Mouse (Mus musculus): ENCODE results near the gene Spns2. TPM values are rescaled to one million over a fixed set of nuclear protein-coding genes. Genes with fewer than 3 reads are reported as not detected.

Spns2 gene
- polyA plus RNA-seq, 1 experiment from 2014 or later: 3.2 TPM

- Histone ChIP-seq H3K9me3 (ENCODE audit: control insufficient read depth, low read length) (no peaks in the 10 kb centered on the region), H3K27ac (ENCODE audit: low read length) (no peak overlapping the region), H3K27me3 (ENCODE audit: control insufficient read depth, insufficient read depth, low read depth, low read length) (peaks cover 13% of the 10 kb centered on the region), H3K4me1 (replicated peaks; ENCODE audit: control insufficient read depth, insufficient read depth, low read length) (peaks cover 23% of the 10 kb centered on the region), H3K9ac (ENCODE audit: low read length) (no peak overlapping the region), H3K4me3 (ENCODE audit: low read length) (no peak overlapping the region), H3K36me3 (ENCODE audit: control insufficient read depth, insufficient read depth, low read length) (no peaks in the 10 kb centered on the region), H3K4me2 (ENCODE audit: low read depth, low read length) (no peak overlapping the region)
- 57% methylated on average over 15 of the region's 15 CpGs for WGBS
- ATAC-seq (ENCODE audit: low read depth): no peak
Observed at GRCm38 (mm10) chr11:72491130-72491960, 1.6 kb upstream of the Spns2 start.

- Histone ChIP-seq H3K27ac (ENCODE audit: low read length) (no peak overlapping the region), H3K27me3 (ENCODE audit: control insufficient read depth, insufficient read depth, low read depth, low read length) (peaks cover 13% of the 10 kb centered on the region), H3K36me3 (ENCODE audit: control insufficient read depth, insufficient read depth, low read length) (no peaks in the 10 kb centered on the region), H3K4me2 (ENCODE audit: low read depth, low read length) (peak overlapping the region; percentile 97), H3K4me1 (replicated peaks; ENCODE audit: control insufficient read depth, insufficient read depth, low read length) (peaks cover 40% of the 10 kb centered on the region), H3K9me3 (ENCODE audit: control insufficient read depth, low read length) (no peaks in the 10 kb centered on the region), H3K4me3 (ENCODE audit: low read length) (peak overlapping the region; percentile 63), H3K9ac (ENCODE audit: low read length) (peak overlapping the region; percentile 69)
- WGBS: 1% methylated on average over 26 of the region's 42 CpGs
- peak; percentile 10; the same call in 1 of the 2 replicates for ATAC-seq (ENCODE audit: low read depth)
Observed at GRCm38 (mm10) chr11:72489397-72489796, 307 bp downstream of the Spns2 start.

- peaks cover 40% of the 10 kb centered on the region for H3K4me1 ChIP-seq (replicated peaks; ENCODE audit: control insufficient read depth, insufficient read depth, low read length)
- H3K27me3 ChIP-seq (ENCODE audit: control insufficient read depth, insufficient read depth, low read depth, low read length): peaks cover 13% of the 10 kb centered on the region
- peak overlapping the region; percentile 69 for H3K9ac ChIP-seq (ENCODE audit: low read length)
- under 1% methylated on average over 37 of the region's 38 CpGs for WGBS
- peak overlapping the region; percentile 63 for H3K4me3 ChIP-seq (ENCODE audit: low read length)
- H3K27ac ChIP-seq (ENCODE audit: low read length): no peak overlapping the region
- H3K4me2 ChIP-seq (ENCODE audit: low read depth, low read length): peak overlapping the region; percentile 97
- H3K36me3 ChIP-seq (ENCODE audit: control insufficient read depth, insufficient read depth, low read length): no peaks in the 10 kb centered on the region
- no peaks in the 10 kb centered on the region for H3K9me3 ChIP-seq (ENCODE audit: control insufficient read depth, low read length)
- ATAC-seq (ENCODE audit: low read depth): peak; percentile 8; the same call in 1 of the 2 replicates
Observed at GRCm38 (mm10) chr11:72488753-72489271, 892 bp downstream of the Spns2 start.

- no peaks in the 10 kb centered on the region for H3K9me3 ChIP-seq (ENCODE audit: control insufficient read depth, low read length)
- peak overlapping the region; percentile 97 for H3K4me2 ChIP-seq (ENCODE audit: low read depth, low read length)
- WGBS: 75% methylated on average over 2 of the region's 2 CpGs
- peaks cover 40% of the 10 kb centered on the region for H3K4me1 ChIP-seq (replicated peaks; ENCODE audit: control insufficient read depth, insufficient read depth, low read length)
- H3K36me3 ChIP-seq (ENCODE audit: control insufficient read depth, insufficient read depth, low read length): no peaks in the 10 kb centered on the region
- peaks cover 13% of the 10 kb centered on the region for H3K27me3 ChIP-seq (ENCODE audit: control insufficient read depth, insufficient read depth, low read depth, low read length)
- peak overlapping the region; percentile 63 for H3K4me3 ChIP-seq (ENCODE audit: low read length)
- peak overlapping the region; percentile 38 for H3K27ac ChIP-seq (ENCODE audit: low read length)
- ATAC-seq (ENCODE audit: low read depth): no peak
- H3K9ac ChIP-seq (ENCODE audit: low read length): 0 out of 2 replicates have a peak overlapping the region, but pooled peaks have one; percentile 21
Observed at GRCm38 (mm10) chr11:72487739-72488138, 2.0 kb downstream of the Spns2 start.

GRCm38 (mm10) chr11:72487171-72487570 is 2.5 kb downstream of the Spns2 start:
- 40% methylated on average over 5 of the region's 5 CpGs for WGBS
- ATAC-seq (ENCODE audit: low read depth): no peak
- no peak overlapping the region for H3K4me3 ChIP-seq (ENCODE audit: low read length)

GRCm38 (mm10) chr11:72485960-72486359 is 3.7 kb downstream of the Spns2 start:
- Histone ChIP-seq H3K4me1 (replicated peaks; ENCODE audit: control insufficient read depth, insufficient read depth, low read length) (peaks cover 40% of the 10 kb centered on the region), H3K4me3 (ENCODE audit: low read length) (no peak overlapping the region), H3K36me3 (ENCODE audit: control insufficient read depth, insufficient read depth, low read length) (no peaks in the 10 kb centered on the region), H3K4me2 (ENCODE audit: low read depth, low read length) (no peak overlapping the region), H3K9ac (ENCODE audit: low read length) (no peak overlapping the region), H3K9me3 (ENCODE audit: control insufficient read depth, low read length) (no peaks in the 10 kb centered on the region), H3K27ac (ENCODE audit: low read length) (no peak overlapping the region), H3K27me3 (ENCODE audit: control insufficient read depth, insufficient read depth, low read depth, low read length) (peaks cover 13% of the 10 kb centered on the region)
- no peak for ATAC-seq (ENCODE audit: low read depth)
- WGBS: 64% methylated on average over 11 of the region's 11 CpGs

More at GRCm38 (mm10) chr11:72487171-72487570, 2.5 kb downstream of the Spns2 start:
- peaks cover 40% of the 10 kb centered on the region for H3K4me1 ChIP-seq (replicated peaks; ENCODE audit: control insufficient read depth, insufficient read depth, low read length)
- H3K9me3 ChIP-seq (ENCODE audit: control insufficient read depth, low read length): no peaks in the 10 kb centered on the region
- H3K36me3 ChIP-seq (ENCODE audit: control insufficient read depth, insufficient read depth, low read length): no peaks in the 10 kb centered on the region
- peak overlapping the region; percentile 38; the same call in 1 of the 2 replicates for H3K27ac ChIP-seq (ENCODE audit: low read length)
- peaks cover 13% of the 10 kb centered on the region for H3K27me3 ChIP-seq (ENCODE audit: control insufficient read depth, insufficient read depth, low read depth, low read length)
- no peak overlapping the region for H3K9ac ChIP-seq (ENCODE audit: low read length)
- H3K4me2 ChIP-seq (ENCODE audit: low read depth, low read length): peak overlapping the region; percentile 97

GRCm38 (mm10) chr11:72485157-72485556 is 4.5 kb downstream of the Spns2 start:
- ATAC-seq (ENCODE audit: low read depth): no peak
- 34% methylated on average over 5 of the region's 5 CpGs for WGBS
- no peaks in the 10 kb centered on the region for H3K9me3 ChIP-seq (ENCODE audit: control insufficient read depth, low read length)
- H3K4me2 ChIP-seq (ENCODE audit: low read depth, low read length): no peak overlapping the region
- no peaks in the 10 kb centered on the region for H3K36me3 ChIP-seq (ENCODE audit: control insufficient read depth, insufficient read depth, low read length)
- H3K27me3 ChIP-seq (ENCODE audit: control insufficient read depth, insufficient read depth, low read depth, low read length): peaks cover 13% of the 10 kb centered on the region
- H3K27ac ChIP-seq (ENCODE audit: low read length): no peak overlapping the region
- peaks cover 40% of the 10 kb centered on the region for H3K4me1 ChIP-seq (replicated peaks; ENCODE audit: control insufficient read depth, insufficient read depth, low read length)
- H3K9ac ChIP-seq (ENCODE audit: low read length): no peak overlapping the region
- no peak overlapping the region for H3K4me3 ChIP-seq (ENCODE audit: low read length)

- no peak for ATAC-seq (ENCODE audit: low read depth)
- H3K27me3 ChIP-seq (ENCODE audit: control insufficient read depth, insufficient read depth, low read depth, low read length): peaks cover 13% of the 10 kb centered on the region
Observed at GRCm38 (mm10) chr11:72484549-72484948, 5.2 kb downstream of the Spns2 start.

GRCm38 (mm10) chr11:72481952-72482351 is 7.8 kb downstream of the Spns2 start:
- ATAC-seq (ENCODE audit: low read depth): no peak
- peaks cover 33% of the 10 kb centered on the region for H3K4me1 ChIP-seq (replicated peaks; ENCODE audit: control insufficient read depth, insufficient read depth, low read length)
- H3K4me2 ChIP-seq (ENCODE audit: low read depth, low read length): no peak overlapping the region
- H3K27me3 ChIP-seq (ENCODE audit: control insufficient read depth, insufficient read depth, low read depth, low read length): no peaks in the 10 kb centered on the region
- H3K9ac ChIP-seq (ENCODE audit: low read length): no peak overlapping the region
- no peak overlapping the region for H3K4me3 ChIP-seq (ENCODE audit: low read length)
- H3K9me3 ChIP-seq (ENCODE audit: control insufficient read depth, low read length): no peaks in the 10 kb centered on the region
- no peak overlapping the region for H3K27ac ChIP-seq (ENCODE audit: low read length)
- 74% methylated on average over 4 of the region's 4 CpGs for WGBS
- no peaks in the 10 kb centered on the region for H3K36me3 ChIP-seq (ENCODE audit: control insufficient read depth, insufficient read depth, low read length)

More at GRCm38 (mm10) chr11:72484549-72484948, 5.2 kb downstream of the Spns2 start:
- no peak overlapping the region for H3K27ac ChIP-seq (ENCODE audit: low read length)
- no peak overlapping the region for H3K4me3 ChIP-seq (ENCODE audit: low read length)
- no peaks in the 10 kb centered on the region for H3K9me3 ChIP-seq (ENCODE audit: control insufficient read depth, low read length)
- 30% methylated on average over 6 of the region's 6 CpGs for WGBS
- H3K9ac ChIP-seq (ENCODE audit: low read length): no peak overlapping the region
- H3K4me2 ChIP-seq (ENCODE audit: low read depth, low read length): no peak overlapping the region
- H3K36me3 ChIP-seq (ENCODE audit: control insufficient read depth, insufficient read depth, low read length): no peaks in the 10 kb centered on the region
- peaks cover 40% of the 10 kb centered on the region for H3K4me1 ChIP-seq (replicated peaks; ENCODE audit: control insufficient read depth, insufficient read depth, low read length)

Measured in lung, embryonic 16.5 days (tissue).